Mouse (Mus musculus): ENCODE measurements at regions not wholly inside any gene's neighbourhood (a gene's known extent, or its start where the extent isn't known, plus 50 kb on each side); places are given as distances from the start of the nearest gene placed in this dataset.

GRCm38 (mm10) chr11:117036977-117037376, 78.0 kb upstream of the Sec14l1 start:
- no peak for DNase-seq (ENCODE audit: low spot score in 2 of 2)

- no peak for DNase-seq (ENCODE audit: low spot score in 2 of 2)
Observed at GRCm38 (mm10) chr11:117038282-117039106, 76.5 kb upstream of the Sec14l1 start.

- no peak for DNase-seq (ENCODE audit: low spot score in 2 of 2)
Observed at GRCm38 (mm10) chr11:117040829-117041228, 74.1 kb upstream of the Sec14l1 start.

GRCm38 (mm10) chr11:117042336-117042735, 72.6 kb upstream of the Sec14l1 start:
- DNase-seq (ENCODE audit: low spot score in 2 of 2), result no peak

GRCm38 (mm10) chr11:117043524-117043923, 71.4 kb upstream of the Sec14l1 start:
- DNase-seq (ENCODE audit: low spot score in 2 of 2), result peak; percentile 83

- no peak for DNase-seq (ENCODE audit: low spot score in 2 of 2)
Observed at GRCm38 (mm10) chr11:117044731-117045130, 70.2 kb upstream of the Sec14l1 start.

- DNase-seq (ENCODE audit: low spot score in 2 of 2), result no peak
Observed at GRCm38 (mm10) chr11:117046636-117047035, 68.3 kb upstream of the Sec14l1 start.

- DNase-seq (ENCODE audit: low spot score in 2 of 2), result no peak
Observed at GRCm38 (mm10) chr11:117047172-117047950, 67.6 kb upstream of the Sec14l1 start.

- DNase-seq (ENCODE audit: low spot score in 2 of 2), result no peak
Observed at GRCm38 (mm10) chr11:117048911-117049310, 66.1 kb upstream of the Sec14l1 start.

GRCm38 (mm10) chr11:117050788-117051187, 64.2 kb upstream of the Sec14l1 start:
- no peak for DNase-seq (ENCODE audit: low spot score in 2 of 2)

- DNase-seq (ENCODE audit: low spot score in 2 of 2), result peak; percentile 73 to 90
Observed at GRCm38 (mm10) chr11:117056958-117057357, 58.0 kb upstream of the Sec14l1 start.

GRCm38 (mm10) chr11:117057451-117057850, 57.5 kb upstream of the Sec14l1 start:
- peak; percentile 28 to 38 for DNase-seq (ENCODE audit: low spot score in 2 of 2)

GRCm38 (mm10) chr11:117059120-117059519, 55.8 kb upstream of the Sec14l1 start:
- no peak for DNase-seq (ENCODE audit: low spot score in 2 of 2)

GRCm38 (mm10) chr11:117059981-117060705, 54.8 kb upstream of the Sec14l1 start:
- no peak for DNase-seq (ENCODE audit: low spot score in 2 of 2)

GRCm38 (mm10) chr11:117060706-117061337, 54.1 kb upstream of the Sec14l1 start:
- no peak for DNase-seq (ENCODE audit: low spot score in 2 of 2)

- DNase-seq (ENCODE audit: low spot score in 2 of 2), result peak in 1 of 2 experiments; percentile 23
Observed at GRCm38 (mm10) chr11:117062772-117063499, 52.0 kb upstream of the Sec14l1 start.

Measured in frontal cortex, postnatal 36 days (tissue).